Mouse (Mus musculus) MEL (cell line): ENCODE measurements around the gene Fam102a. TPM values are rescaled to one million over a fixed set of nuclear protein-coding genes. Genes with fewer than 3 reads are reported as not detected.

ENCODE experiments used
- DNase-seq: peaks from one replicate; pipeline ENCODE4 v3.0.0; 2011; ENCODE audit warnings: low read depth, low spot score
- H3K27ac ChIP-seq: 2 replicates; pipeline ENCODE4 v1.5.1; 2012; ENCODE audit warnings: low read depth, mild to moderate bottlenecking, control low read depth, low read length, moderate library complexity; ENCODE audit not compliant: control insufficient read depth
- H3K27me3 ChIP-seq, 2 experiments: fragments of 150-350 bp in 1 of 2; sonication (generic) in 1 of 2; 2 replicates each; pipeline ENCODE4 v1.6.1; 2012; ENCODE audit warnings: low read length in 2 of 2, mild to moderate bottlenecking in 2 of 2, improper control_type of control experiment in 1 of 2, moderate library complexity in 1 of 2; ENCODE audit not compliant: insufficient read depth in 2 of 2, control insufficient read depth in 1 of 2
- H3K36me3 ChIP-seq, 2 experiments: 2 replicates each; pipeline ENCODE4 v1.6.1; 2012 to 2014; ENCODE audit warnings: low read length in 2 of 2, improper control_type of control experiment in 1 of 2, inconsistent platforms in 1 of 2, mild to moderate bottlenecking in 1 of 2; ENCODE audit not compliant: insufficient read depth in 2 of 2, control insufficient read depth in 1 of 2
- H3K4me1 ChIP-seq, 2 experiments: fragments of 150-350 bp in 1 of 2; sonication (generic) in 1 of 2; 2 replicates each; pipeline ENCODE4 v1.6.1; 2012; ENCODE audit warnings: low read length in 2 of 2, improper control_type of control experiment in 1 of 2, mild to moderate bottlenecking in 1 of 2; ENCODE audit not compliant: insufficient read depth in 2 of 2, control insufficient read depth in 1 of 2
- H3K4me3 ChIP-seq, 2 experiments: fragments of 150-350 bp in 1 of 2; sonication (generic) in 1 of 2; 2 replicates each; pipeline ENCODE4 v1.5.1; 2012; ENCODE audit warnings: low read depth in 2 of 2, low read length in 2 of 2, mild to moderate bottlenecking in 2 of 2, moderate library complexity in 2 of 2, control low read depth in 1 of 2, improper control_type of control experiment in 1 of 2; ENCODE audit not compliant: control insufficient read depth in 1 of 2, insufficient read depth in 1 of 2
- H3K79me2 ChIP-seq: 2 replicates; pipeline ENCODE4 v1.6.1; 2012; ENCODE audit warnings: mild to moderate bottlenecking, low read length, moderate library complexity; ENCODE audit not compliant: control insufficient read depth, poor library complexity, insufficient read depth
- H3K9ac ChIP-seq: 2 replicates; pipeline ENCODE4 v1.6.1; 2012; ENCODE audit warnings: low read depth, mild to moderate bottlenecking, control low read depth, low read length, moderate library complexity; ENCODE audit not compliant: control insufficient read depth, poor library complexity, severe bottlenecking
- H3K9me3 ChIP-seq: fragments of 150-350 bp; sonication (generic); replicated peaks from 2 replicates; pipeline ENCODE4 v1.6.1; 2012; ENCODE audit warnings: mild to moderate bottlenecking, low read length, improper control_type of control experiment, moderate library complexity; ENCODE audit not compliant: insufficient read depth
- BHLHE40 ChIP-seq: IDR thresholded peaks from 2 replicates; pipeline ENCODE4 v1.6.1; 2012; ENCODE audit warnings: low read depth, mild to moderate bottlenecking, inconsistent platforms, low read length, improper control_type of control experiment, borderline replicate concordance
- CHD1 ChIP-seq: IDR thresholded peaks from 2 replicates; pipeline ENCODE4 v1.6.1; 2012; ENCODE audit warnings: low read depth, mild to moderate bottlenecking, inconsistent platforms, low read length, improper control_type of control experiment
- CTCF ChIP-seq, 3 experiments: IDR thresholded peaks in 2 of 3; conservative IDR thresholded peaks in 1 of 3; 2 replicates each; pipeline ENCODE4 v1.5.1; 2011 to 2012; ENCODE audit warnings: low read length in 3 of 3, low read depth in 2 of 3, mild to moderate bottlenecking in 2 of 3, improper control_type of control experiment in 1 of 3, inconsistent platforms in 1 of 3, mixed read lengths in 1 of 3, moderate library complexity in 1 of 3; ENCODE audit not compliant: control insufficient read depth in 1 of 3, insufficient read depth in 1 of 3, poor library complexity in 1 of 3, severe bottlenecking in 1 of 3
- EP300 ChIP-seq, 2 experiments: IDR thresholded peaks; 2 replicates each; pipeline ENCODE4 v1.6.1; 2011; ENCODE audit warnings: improper control_type of control experiment in 2 of 2, low read length in 2 of 2, low read depth in 1 of 2, mild to moderate bottlenecking in 1 of 2
- ETS1 ChIP-seq: IDR thresholded peaks from 2 replicates; pipeline ENCODE4 v1.6.1; 2012; ENCODE audit warnings: low read depth, mild to moderate bottlenecking, inconsistent platforms, low read length, improper control_type of control experiment, moderate library complexity
- HCFC1 ChIP-seq: IDR thresholded peaks from 2 replicates; pipeline ENCODE4 v1.6.1; 2012; ENCODE audit warnings: low read depth, mild to moderate bottlenecking, inconsistent platforms, low read length, improper control_type of control experiment, moderate library complexity
- JUND ChIP-seq: IDR thresholded peaks from 2 replicates; pipeline ENCODE4 v1.6.1; 2011; ENCODE audit warnings: low read depth, mild to moderate bottlenecking, improper control_type of control experiment, low read length
- KAT2A ChIP-seq: conservative IDR thresholded peaks from 2 replicates; pipeline ENCODE4 v1.6.1; 2012; ENCODE audit warnings: low read depth, low read length, improper control_type of control experiment, inconsistent platforms
- MAFK ChIP-seq: IDR thresholded peaks from 2 replicates; pipeline ENCODE4 v1.6.1; 2011; ENCODE audit warnings: low read depth, mild to moderate bottlenecking, low read length, improper control_type of control experiment, borderline replicate concordance
- MAX ChIP-seq: IDR thresholded peaks from 2 replicates; pipeline ENCODE4 v1.6.1; 2011; ENCODE audit warnings: low read length, improper control_type of control experiment
- MAZ ChIP-seq: IDR thresholded peaks from 2 replicates; pipeline ENCODE4 v1.6.1; 2012; ENCODE audit warnings: low read depth, mild to moderate bottlenecking, inconsistent platforms, low read length, improper control_type of control experiment
- MEF2A ChIP-seq: IDR thresholded peaks from 2 replicates; pipeline ENCODE4 v1.6.1; 2014; ENCODE audit warnings: low read depth, mild to moderate bottlenecking, inconsistent platforms, low read length, improper control_type of control experiment; ENCODE audit not compliant: poor library complexity, insufficient replicate concordance, severe bottlenecking; ENCODE audit errors: extremely low read depth
- MXI1 ChIP-seq: IDR thresholded peaks from 2 replicates; pipeline ENCODE4 v1.6.1; 2011; ENCODE audit warnings: mild to moderate bottlenecking, low read depth, low read length, improper control_type of control experiment
- MYC ChIP-seq: IDR thresholded peaks from 2 replicates; pipeline ENCODE4 v1.6.1; 2011; ENCODE audit warnings: low read depth, mild to moderate bottlenecking, low read length, improper control_type of control experiment, moderate library complexity
- NELFE ChIP-seq: IDR thresholded peaks from 2 replicates; pipeline ENCODE4 v1.6.1; 2011; ENCODE audit warnings: low read depth, low read length, improper control_type of control experiment
- POLR2A ChIP-seq, 2 experiments: IDR thresholded peaks; 2 replicates each; pipeline ENCODE4 v1.6.1; 2011 to 2012; ENCODE audit warnings: low read length in 2 of 2, mild to moderate bottlenecking in 2 of 2, control low read depth in 1 of 2, improper control_type of control experiment in 1 of 2, low read depth in 1 of 2, moderate library complexity in 1 of 2; ENCODE audit not compliant: control insufficient read depth in 1 of 2, insufficient read depth in 1 of 2, poor library complexity in 1 of 2
- POLR2AphosphoS2 ChIP-seq: IDR thresholded peaks from 2 replicates; pipeline ENCODE4 v1.6.1; 2011; ENCODE audit warnings: low read length, improper control_type of control experiment
- RAD21 ChIP-seq: IDR thresholded peaks from 2 replicates; pipeline ENCODE4 v1.6.1; 2011; ENCODE audit warnings: mild to moderate bottlenecking, low read depth, low read length, improper control_type of control experiment
- SIN3A ChIP-seq: IDR thresholded peaks from 2 replicates; pipeline ENCODE4 v1.6.1; 2012; ENCODE audit warnings: low read length, improper control_type of control experiment, inconsistent platforms
- SMC3 ChIP-seq: IDR thresholded peaks from 2 replicates; pipeline ENCODE4 v1.6.1; 2011; ENCODE audit warnings: low read depth, low read length, improper control_type of control experiment
- TAL1 ChIP-seq: IDR thresholded peaks from 2 replicates; pipeline ENCODE4 v1.6.1; 2012; ENCODE audit warnings: mild to moderate bottlenecking, inconsistent platforms, low read length, moderate library complexity, mixed read lengths
- TBP ChIP-seq: IDR thresholded peaks from 2 replicates; pipeline ENCODE4 v1.8.0; 2011; ENCODE audit warnings: low read depth, low read length, improper control_type of control experiment
- TCF12 ChIP-seq: IDR thresholded peaks from 2 replicates; pipeline ENCODE4 v1.6.1; 2014; ENCODE audit warnings: low read depth, mild to moderate bottlenecking, inconsistent platforms, low read length, improper control_type of control experiment, moderate library complexity
- UBTF ChIP-seq: IDR thresholded peaks from 2 replicates; pipeline ENCODE4 v1.6.1; 2012; ENCODE audit warnings: low read depth, mild to moderate bottlenecking, inconsistent platforms, low read length, improper control_type of control experiment, moderate library complexity, borderline replicate concordance; ENCODE audit not compliant: insufficient read depth
- USF1 ChIP-seq: IDR thresholded peaks from 2 replicates; pipeline ENCODE4 v1.6.1; 2014; ENCODE audit warnings: low read depth, mild to moderate bottlenecking, inconsistent platforms, low read length, improper control_type of control experiment, moderate library complexity
- USF2 ChIP-seq, 2 experiments: IDR thresholded peaks; 2 replicates each; pipeline ENCODE4 v1.6.1; 2011 to 2012; ENCODE audit warnings: improper control_type of control experiment in 2 of 2, low read length in 2 of 2, borderline replicate concordance in 1 of 2, inconsistent platforms in 1 of 2, low read depth in 1 of 2, mild to moderate bottlenecking in 1 of 2; ENCODE audit not compliant: insufficient read depth in 1 of 2
- ZC3H11A ChIP-seq: IDR thresholded peaks from 2 replicates; pipeline ENCODE4 v1.6.1; 2012; ENCODE audit warnings: low read depth, mild to moderate bottlenecking, inconsistent platforms, low read length, improper control_type of control experiment
- ZKSCAN1 ChIP-seq: IDR thresholded peaks from 2 replicates; pipeline ENCODE4 v1.6.1; 2012; ENCODE audit warnings: low read depth, mild to moderate bottlenecking, inconsistent platforms, low read length, improper control_type of control experiment, moderate library complexity
- polyA plus RNA-seq, 2 experiments: library from polyadenylated mRNA; stranded (reverse) in 1 of 2; unstranded in 1 of 2; fragments of >175 nt in 1 of 2; fragments of >200 nt in 1 of 2; gene quantifications; 2 replicates each; pipeline versions ENCODE4 v1.2.1 to v1.2.4; 2012; ENCODE audit warnings: low replicate concordance in 2 of 2, low read depth in 1 of 2; ENCODE audit not compliant: insufficient read length in 2 of 2, insufficient read depth in 1 of 2, missing spikeins in 1 of 2
- total RNA-seq: library from RNA; depleted of rRNA; stranded (reverse); fragments of 300-350 nt; gene quantifications from 2 replicates; pipeline ENCODE4 v1.2.3, GENCODE M21; 2012

Fam102a gene
- total and polyA plus RNA-seq, 3 experiments: 1.8 to 2.4 TPM; not detected in 1

GRCm38 (mm10) chr2:32608778-32609435 is 73.8 kb downstream of the Fam102a start:
- no peaks in the 10 kb centered on the region for H3K9me3 ChIP-seq
- DNase-seq: no peak
- peak overlapping the region; percentile 30 for H3K27ac ChIP-seq
- H3K4me3 ChIP-seq: peak overlapping the region; percentile 20 to 93
- H3K4me1 ChIP-seq: peaks cover 6 to 29% of the 10 kb centered on the region in 2 experiments
- H3K79me2 ChIP-seq: peaks cover 2% of the 10 kb centered on the region; the same call in 1 of the 2 replicates
- TF ChIP-seq ZKSCAN1 (no peak), MAZ (0 out of 2 replicates have a peak, but pooled peaks have one; percentile 47)
- TF ChIP-seq, all 39 proteins: peak for 1
- H3K27me3 ChIP-seq: no peaks in the 10 kb centered on the region
- peaks cover 0 to 6% of the 10 kb centered on the region in 2 experiments; a peak in 2 of 4 replicates for H3K36me3 ChIP-seq
- H3K9ac ChIP-seq: peak overlapping the region; percentile 30

DNA sequence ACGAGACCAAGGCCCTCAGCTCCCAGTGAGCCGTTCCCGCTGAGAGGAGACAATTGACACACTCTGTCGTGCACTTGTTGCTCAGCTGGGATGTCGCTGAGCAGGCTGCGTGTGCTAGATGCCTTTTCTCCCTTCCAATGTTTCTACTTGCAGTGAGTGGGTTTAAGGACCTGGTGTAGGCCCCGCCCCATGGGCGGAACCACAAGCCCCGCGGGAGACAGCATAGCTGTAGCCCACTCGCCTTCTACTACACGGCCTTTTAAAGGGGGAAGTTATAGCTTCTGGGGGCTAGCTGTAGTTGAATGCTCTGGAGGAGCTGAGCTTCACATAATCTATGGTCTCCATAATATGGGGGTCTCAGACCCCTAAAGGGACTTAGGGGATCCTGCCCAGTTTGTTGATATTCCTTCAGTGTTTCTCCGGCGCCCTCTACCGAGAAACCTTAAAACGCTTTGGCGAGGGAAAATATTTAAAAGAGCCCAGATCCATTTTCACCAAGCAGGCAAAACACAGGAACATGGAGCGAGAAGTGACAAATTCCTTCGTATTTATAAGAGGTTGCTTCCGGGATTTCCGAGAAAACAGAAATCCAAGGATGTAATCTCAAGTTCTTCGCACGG is 75.6 kb downstream of the Fam102a start:
- Histone ChIP-seq H3K4me1 (peaks cover 6 to 29% of the 10 kb centered on the region in 2 experiments), H3K27ac (peak overlapping the region; percentile 26), H3K79me2 (peaks cover 2% of the 10 kb centered on the region; the same call in 1 of the 2 replicates), H3K4me3 (peak overlapping the region; percentile 54 to 62), H3K36me3 (peaks cover 1 to 6% of the 10 kb centered on the region in 2 experiments; a peak in 2 of 4 replicates), H3K9me3 (no peaks in the 10 kb centered on the region), H3K27me3 (no peaks in the 10 kb centered on the region), H3K9ac (peak overlapping the region; percentile 52)
- DNase-seq: peak; percentile 81
- no peak for TF ChIP-seq CHD1
- peak; percentile 41; the same call in 1 of the 2 replicates for TF ChIP-seq HCFC1
- 0 out of 2 replicates have a peak, but pooled peaks have one; percentile 41 for TF ChIP-seq MAZ
- TF ChIP-seq TAL1: no peak
- TF ChIP-seq USF1: no peak
- no peak for TF ChIP-seq UBTF
- TF ChIP-seq CTCF (IDR thresholded peaks at IDR 0.05 in 2 of 3, conservative IDR thresholded peaks at IDR 0.05 in 1 of 3; ENCODE audit: control insufficient read depth in 1 of 3, insufficient read depth in 1 of 3, low read depth in 2 of 3, low read length in 3 of 3, poor library complexity in 1 of 3, severe bottlenecking in 1 of 3): peak; percentile 21 to 71 (median 29); a peak in 4 of 6 replicates
- TF ChIP-seq NELFE: no peak
- TF ChIP-seq ZC3H11A: no peak
- TF ChIP-seq TCF12: no peak
- no peak for TF ChIP-seq TBP
- peak; percentile 27 for TF ChIP-seq RAD21
- 0 out of 4 replicates have a peak, but pooled peaks of 1 of the 2 experiments have one; percentile 23 for TF ChIP-seq POLR2A (IDR thresholded peaks at IDR 0.05; ENCODE audit: control insufficient read depth in 1 of 2, insufficient read depth in 1 of 2, low read depth in 1 of 2, low read length in 2 of 2, poor library complexity in 1 of 2)
- TF ChIP-seq MXI1: peak; percentile 47; the same call in 1 of the 2 replicates
- no peak for TF ChIP-seq BHLHE40
- 0 out of 2 replicates have a peak, but pooled peaks have one; percentile 17 for TF ChIP-seq MYC
- peak; percentile 45; the same call in 1 of the 2 replicates for TF ChIP-seq SMC3
- TF ChIP-seq SIN3A: peak; percentile 71
- TF ChIP-seq MEF2A: no peak
- TF ChIP-seq JUND: no peak
- peak in 1 of 2 experiments; percentile 32; a peak in 1 of 4 replicates for TF ChIP-seq EP300 (IDR thresholded peaks at IDR 0.05; ENCODE audit: low read depth in 1 of 2, low read length in 2 of 2)
- TF ChIP-seq USF2 (IDR thresholded peaks at IDR 0.05; ENCODE audit: borderline replicate concordance in 1 of 2, insufficient read depth in 1 of 2, low read depth in 1 of 2, low read length in 2 of 2): no peak
- TF ChIP-seq MAFK: no peak
- TF ChIP-seq MAX: no peak
- no peak for TF ChIP-seq ETS1
- TF ChIP-seq KAT2A: no peak
- no peak for TF ChIP-seq POLR2AphosphoS2
